Mouse (Mus musculus): ENCODE results near the gene Slc5a8.

Slc5a8 gene

GRCm38 (mm10) chr10:88897032-88897431, 11.2 kb downstream of the Slc5a8 start:
- H3K27me3 ChIP-seq (ENCODE audit: control insufficient read depth, insufficient read depth, low read length, poor library complexity, severe bottlenecking) = no peaks in the 10 kb centered on the region
- DNase-seq (ENCODE audit: low read depth, low spot score) = no peak
- H3K36me3 ChIP-seq (ENCODE audit: control insufficient read depth, insufficient read depth, low read length, poor library complexity, severe bottlenecking) = no peaks in the 10 kb centered on the region

GRCm38 (mm10) chr10:88949649-88950296, 64.0 kb downstream of the Slc5a8 start:
- H3K27me3 ChIP-seq (ENCODE audit: control insufficient read depth, insufficient read depth, low read length, poor library complexity, severe bottlenecking) = no peaks in the 10 kb centered on the region
- no peaks in the 10 kb centered on the region for H3K36me3 ChIP-seq (ENCODE audit: control insufficient read depth, insufficient read depth, low read length, poor library complexity, severe bottlenecking)
- no peak for DNase-seq (ENCODE audit: low read depth, low spot score)

- H3K36me3 ChIP-seq (ENCODE audit: control insufficient read depth, insufficient read depth, low read length, poor library complexity, severe bottlenecking) = no peaks in the 10 kb centered on the region
- H3K27me3 ChIP-seq (ENCODE audit: control insufficient read depth, insufficient read depth, low read length, poor library complexity, severe bottlenecking) = no peaks in the 10 kb centered on the region
- DNase-seq (ENCODE audit: low read depth, low spot score) = no peak
Observed at GRCm38 (mm10) chr10:88950297-88950653, 64.5 kb downstream of the Slc5a8 start.

GRCm38 (mm10) chr10:88960791-88961190, 75.0 kb downstream of the Slc5a8 start:
- Histone ChIP-seq H3K36me3 (ENCODE audit: control insufficient read depth, insufficient read depth, low read length, poor library complexity, severe bottlenecking) (no peaks in the 10 kb centered on the region), H3K27me3 (ENCODE audit: control insufficient read depth, insufficient read depth, low read length, poor library complexity, severe bottlenecking) (no peaks in the 10 kb centered on the region)
- no peak for DNase-seq (ENCODE audit: low read depth, low spot score)

- Histone ChIP-seq H3K36me3 (ENCODE audit: control insufficient read depth, insufficient read depth, low read length, poor library complexity, severe bottlenecking) (no peaks in the 10 kb centered on the region), H3K27me3 (ENCODE audit: control insufficient read depth, insufficient read depth, low read length, poor library complexity, severe bottlenecking) (no peaks in the 10 kb centered on the region)
- no peak for DNase-seq (ENCODE audit: low read depth, low spot score)
Observed at GRCm38 (mm10) chr10:88968586-88968985, 82.8 kb downstream of the Slc5a8 start.

GRCm38 (mm10) chr10:88970951-88971725, 85.3 kb downstream of the Slc5a8 start:
- no peak for DNase-seq (ENCODE audit: low read depth, low spot score)

GRCm38 (mm10) chr10:88978932-88979331, 93.1 kb downstream of the Slc5a8 start:
- H3K36me3 ChIP-seq (ENCODE audit: control insufficient read depth, insufficient read depth, low read length, poor library complexity, severe bottlenecking) = no peaks in the 10 kb centered on the region
- DNase-seq (ENCODE audit: low read depth, low spot score) = no peak
- H3K27me3 ChIP-seq (ENCODE audit: control insufficient read depth, insufficient read depth, low read length, poor library complexity, severe bottlenecking) = no peaks in the 10 kb centered on the region

More at GRCm38 (mm10) chr10:88970951-88971725, 85.3 kb downstream of the Slc5a8 start:
- no peaks in the 10 kb centered on the region for H3K27me3 ChIP-seq (ENCODE audit: control insufficient read depth, insufficient read depth, low read length, poor library complexity, severe bottlenecking)
- H3K36me3 ChIP-seq (ENCODE audit: control insufficient read depth, insufficient read depth, low read length, poor library complexity, severe bottlenecking) = no peaks in the 10 kb centered on the region

Data from splenic B cell, adult 2 months (primary cell).